Mouse (Mus musculus): Measurements from ENCODE around the gene Nav1.

- TF ChIP-seq CTCF (IDR thresholded peaks at IDR 0.05; ENCODE audit: low read depth): peak; percentile 55
- no peak for TF ChIP-seq EP300 (optimal IDR thresholded peaks at IDR 0.05)
Measured at GRCm38 (mm10) chr1:135401452-135402110, 205.5 kb downstream of the Nav1 start.

Data from stomach, postnatal 0 days (tissue).